Mouse (Mus musculus): ENCODE results near the gene Haao. TPM values are rescaled to one million over a fixed set of nuclear protein-coding genes. Genes with fewer than 3 reads are reported as not detected.

Haao gene
- polyA plus RNA-seq (2012; rRNA removed) = 0.30 and 0.41 TPM in 2 replicates

GRCm38 (mm10) chr17:83847815-83848214, at the start of gene Haao:
Gene Haao (minus strand): TSS chr17:83847963.

Other genes with a start within 250 kb of the Haao start
- 0.12 and 0.19 TPM in 2 replicates for gene Kcng3, start 216.1 kb downstream of the Haao start, polyA plus RNA-seq (2012; rRNA removed)
- gene Mta3, start 141.8 kb downstream of the Haao start, polyA plus RNA-seq (2012; rRNA removed) = 35.4 and 35.9 TPM in 2 replicates